Mouse (Mus musculus): ENCODE measurements around the gene Mgmt. TPM values are rescaled to one million over a fixed set of nuclear protein-coding genes. Genes with fewer than 3 reads are reported as not detected.

The Mgmt gene
- polyA plus RNA-seq, 1 experiment from 2014 or later, result 6.5 TPM

- ATAC-seq (ENCODE audit: low read depth) (no peak), DNase-seq (ENCODE audit: low spot score) (no peak)
- H3K4me2 ChIP-seq (ENCODE audit: low read depth, low read length), result peak overlapping the region; percentile 23; the same call in 1 of the 2 replicates
- H3K4me3 ChIP-seq (ENCODE audit: low read depth, low read length), result no peak overlapping the region
- peaks cover 23% of the 10 kb centered on the region for H3K4me1 ChIP-seq (ENCODE audit: control insufficient read depth, insufficient read depth, low read length)
- no peaks in the 10 kb centered on the region for H3K27me3 ChIP-seq (replicated peaks; ENCODE audit: control insufficient read depth, insufficient read depth, low read length)
- H3K9me3 ChIP-seq (ENCODE audit: control insufficient read depth, low read length), result 0 out of 2 replicates have a peak, but pooled peaks cover 3% of the 10 kb centered on the region
- H3K9ac ChIP-seq (ENCODE audit: low read depth, low read length), result no peak overlapping the region
- 57% methylated on average over 3 of the region's 3 CpGs for WGBS
- no peak overlapping the region for H3K27ac ChIP-seq (replicated peaks; ENCODE audit: low read depth, low read length)
- H3K36me3 ChIP-seq (ENCODE audit: control insufficient read depth, insufficient read depth, low read length), result no peaks in the 10 kb centered on the region
Measured at GRCm38 (mm10) chr7:137013433-137013832, 119.0 kb downstream of the Mgmt start.

- ATAC-seq (ENCODE audit: low read depth) (no peak), DNase-seq (ENCODE audit: low spot score) (no peak)
- Histone ChIP-seq H3K36me3 (ENCODE audit: control insufficient read depth, insufficient read depth, low read length) (no peaks in the 10 kb centered on the region), H3K4me2 (ENCODE audit: low read depth, low read length) (no peak overlapping the region), H3K4me1 (ENCODE audit: control insufficient read depth, insufficient read depth, low read length) (no peaks in the 10 kb centered on the region), H3K9ac (ENCODE audit: low read depth, low read length) (no peak overlapping the region), H3K27ac (replicated peaks; ENCODE audit: low read depth, low read length) (no peak overlapping the region), H3K4me3 (ENCODE audit: low read depth, low read length) (no peak overlapping the region), H3K27me3 (replicated peaks; ENCODE audit: control insufficient read depth, insufficient read depth, low read length) (no peaks in the 10 kb centered on the region), H3K9me3 (ENCODE audit: control insufficient read depth, low read length) (0 out of 2 replicates have a peak, but pooled peaks cover 3% of the 10 kb centered on the region)
- 90% methylated on average over 5 of the region's 5 CpGs for WGBS
Measured at GRCm38 (mm10) chr7:137018614-137019013, 124.2 kb downstream of the Mgmt start.

- Histone ChIP-seq H3K9ac (ENCODE audit: low read depth, low read length) (no peak overlapping the region), H3K4me2 (ENCODE audit: low read depth, low read length) (no peak overlapping the region), H3K4me1 (ENCODE audit: control insufficient read depth, insufficient read depth, low read length) (no peaks in the 10 kb centered on the region), H3K36me3 (ENCODE audit: control insufficient read depth, insufficient read depth, low read length) (no peaks in the 10 kb centered on the region), H3K4me3 (ENCODE audit: low read depth, low read length) (no peak overlapping the region), H3K27ac (replicated peaks; ENCODE audit: low read depth, low read length) (no peak overlapping the region), H3K9me3 (ENCODE audit: control insufficient read depth, low read length) (0 out of 2 replicates have a peak, but pooled peaks cover 3% of the 10 kb centered on the region), H3K27me3 (replicated peaks; ENCODE audit: control insufficient read depth, insufficient read depth, low read length) (no peaks in the 10 kb centered on the region)
- ATAC-seq (ENCODE audit: low read depth) (no peak), DNase-seq (ENCODE audit: low spot score) (no peak)
- WGBS, result 73% methylated on average over 6 of the region's 6 CpGs
Measured at GRCm38 (mm10) chr7:137020195-137020594, 125.8 kb downstream of the Mgmt start.

- Histone ChIP-seq H3K4me2 (ENCODE audit: low read depth, low read length) (no peak overlapping the region), H3K4me3 (ENCODE audit: low read depth, low read length) (no peak overlapping the region), H3K36me3 (ENCODE audit: control insufficient read depth, insufficient read depth, low read length) (no peaks in the 10 kb centered on the region), H3K9me3 (ENCODE audit: control insufficient read depth, low read length) (peaks cover 5% of the 10 kb centered on the region; the same call in 1 of the 2 replicates), H3K4me1 (ENCODE audit: control insufficient read depth, insufficient read depth, low read length) (no peaks in the 10 kb centered on the region; the same call in 1 of the 2 replicates), H3K9ac (ENCODE audit: low read depth, low read length) (no peak overlapping the region), H3K27ac (replicated peaks; ENCODE audit: low read depth, low read length) (no peak overlapping the region), H3K27me3 (replicated peaks; ENCODE audit: control insufficient read depth, insufficient read depth, low read length) (no peaks in the 10 kb centered on the region)
- ATAC-seq (ENCODE audit: low read depth) (no peak), DNase-seq (ENCODE audit: low spot score) (no peak)
- 89% methylated on average over 4 of the region's 4 CpGs for WGBS
Measured at GRCm38 (mm10) chr7:137030789-137031188, 136.4 kb downstream of the Mgmt start.

- H3K9me3 ChIP-seq (ENCODE audit: control insufficient read depth, low read length), result peaks cover 5% of the 10 kb centered on the region; the same call in 1 of the 2 replicates
- no peaks in the 10 kb centered on the region for H3K36me3 ChIP-seq (ENCODE audit: control insufficient read depth, insufficient read depth, low read length)
- H3K9ac ChIP-seq (ENCODE audit: low read depth, low read length), result no peak overlapping the region
- no peak overlapping the region for H3K4me3 ChIP-seq (ENCODE audit: low read depth, low read length)
- no peak overlapping the region for H3K27ac ChIP-seq (replicated peaks; ENCODE audit: low read depth, low read length)
- DNase-seq (ENCODE audit: low spot score) (no peak), ATAC-seq (ENCODE audit: low read depth) (no peak)
- 95% methylated on average over 12 of the region's 12 CpGs for WGBS
- H3K27me3 ChIP-seq (replicated peaks; ENCODE audit: control insufficient read depth, insufficient read depth, low read length), result no peaks in the 10 kb centered on the region
- peaks cover 9% of the 10 kb centered on the region for H3K4me1 ChIP-seq (ENCODE audit: control insufficient read depth, insufficient read depth, low read length)
- H3K4me2 ChIP-seq (ENCODE audit: low read depth, low read length), result no peak overlapping the region
Measured at GRCm38 (mm10) chr7:137033177-137033576, 138.8 kb downstream of the Mgmt start.

- no peak overlapping the region for H3K4me2 ChIP-seq (ENCODE audit: low read depth, low read length)
- no peaks in the 10 kb centered on the region for H3K27me3 ChIP-seq (replicated peaks; ENCODE audit: control insufficient read depth, insufficient read depth, low read length)
- whole genome bisulfite sequencing, result 92% methylated on average over 3 of the region's 3 CpGs
- no peak overlapping the region for H3K27ac ChIP-seq (replicated peaks; ENCODE audit: low read depth, low read length)
- H3K4me3 ChIP-seq (ENCODE audit: low read depth, low read length), result no peak overlapping the region
- peaks cover 5% of the 10 kb centered on the region; the same call in 1 of the 2 replicates for H3K9me3 ChIP-seq (ENCODE audit: control insufficient read depth, low read length)
- ATAC-seq (ENCODE audit: low read depth) (no peak), DNase-seq (ENCODE audit: low spot score) (no peak)
- H3K36me3 ChIP-seq (ENCODE audit: control insufficient read depth, insufficient read depth, low read length), result no peaks in the 10 kb centered on the region
- H3K4me1 ChIP-seq (ENCODE audit: control insufficient read depth, insufficient read depth, low read length), result peaks cover 17% of the 10 kb centered on the region
- no peak overlapping the region for H3K9ac ChIP-seq (ENCODE audit: low read depth, low read length)
Measured at GRCm38 (mm10) chr7:137034986-137035385, 140.6 kb downstream of the Mgmt start.

GRCm38 (mm10) chr7:137035916-137036315 is 141.5 kb downstream of the Mgmt start:
- H3K27me3 ChIP-seq (replicated peaks; ENCODE audit: control insufficient read depth, insufficient read depth, low read length), result no peaks in the 10 kb centered on the region
- no peak for DNase-seq (ENCODE audit: low spot score)
- H3K9me3 ChIP-seq (ENCODE audit: control insufficient read depth, low read length), result peaks cover 5% of the 10 kb centered on the region; the same call in 1 of the 2 replicates
- no peak for ATAC-seq (ENCODE audit: low read depth)
- no peak overlapping the region for H3K9ac ChIP-seq (ENCODE audit: low read depth, low read length)
- H3K4me2 ChIP-seq (ENCODE audit: low read depth, low read length), result no peak overlapping the region
- WGBS, result 62% methylated on average over 5 of the region's 5 CpGs
- no peaks in the 10 kb centered on the region for H3K36me3 ChIP-seq (ENCODE audit: control insufficient read depth, insufficient read depth, low read length)
- no peak overlapping the region for H3K27ac ChIP-seq (replicated peaks; ENCODE audit: low read depth, low read length)
- H3K4me1 ChIP-seq (ENCODE audit: control insufficient read depth, insufficient read depth, low read length), result peaks cover 17% of the 10 kb centered on the region
- no peak overlapping the region for H3K4me3 ChIP-seq (ENCODE audit: low read depth, low read length)

GRCm38 (mm10) chr7:137037471-137037870 is 143.1 kb downstream of the Mgmt start:
- H3K4me1 ChIP-seq (ENCODE audit: control insufficient read depth, insufficient read depth, low read length), result peaks cover 17% of the 10 kb centered on the region
- WGBS, result 62% methylated on average over 4 of the region's 4 CpGs
- no peak overlapping the region for H3K4me2 ChIP-seq (ENCODE audit: low read depth, low read length)
- ATAC-seq (ENCODE audit: low read depth) (no peak), DNase-seq (ENCODE audit: low spot score) (no peak)
- peaks cover 5% of the 10 kb centered on the region; the same call in 1 of the 2 replicates for H3K9me3 ChIP-seq (ENCODE audit: control insufficient read depth, low read length)
- no peaks in the 10 kb centered on the region for H3K36me3 ChIP-seq (ENCODE audit: control insufficient read depth, insufficient read depth, low read length)
- H3K27me3 ChIP-seq (replicated peaks; ENCODE audit: control insufficient read depth, insufficient read depth, low read length), result no peaks in the 10 kb centered on the region
- H3K27ac ChIP-seq (replicated peaks; ENCODE audit: low read depth, low read length), result no peak overlapping the region
- no peak overlapping the region for H3K4me3 ChIP-seq (ENCODE audit: low read depth, low read length)
- no peak overlapping the region for H3K9ac ChIP-seq (ENCODE audit: low read depth, low read length)

GRCm38 (mm10) chr7:137037872-137038271 is 143.5 kb downstream of the Mgmt start:
- no peak for ATAC-seq (ENCODE audit: low read depth)
- WGBS, result 51% methylated on average over 5 of the region's 5 CpGs
- H3K27me3 ChIP-seq (replicated peaks; ENCODE audit: control insufficient read depth, insufficient read depth, low read length), result no peaks in the 10 kb centered on the region
- H3K9me3 ChIP-seq (ENCODE audit: control insufficient read depth, low read length), result peaks cover 5% of the 10 kb centered on the region; the same call in 1 of the 2 replicates
- H3K4me1 ChIP-seq (ENCODE audit: control insufficient read depth, insufficient read depth, low read length), result peaks cover 17% of the 10 kb centered on the region
- H3K9ac ChIP-seq (ENCODE audit: low read depth, low read length), result no peak overlapping the region
- H3K4me3 ChIP-seq (ENCODE audit: low read depth, low read length), result no peak overlapping the region
- H3K36me3 ChIP-seq (ENCODE audit: control insufficient read depth, insufficient read depth, low read length), result no peaks in the 10 kb centered on the region
- peak; percentile 40 for DNase-seq (ENCODE audit: low spot score)
- no peak overlapping the region for H3K27ac ChIP-seq (replicated peaks; ENCODE audit: low read depth, low read length)
- H3K4me2 ChIP-seq (ENCODE audit: low read depth, low read length), result no peak overlapping the region
